Mouse (Mus musculus) embryonic facial prominence, embryonic 11.5 days (tissue): ENCODE data around the gene Oas1g. TPM values are rescaled to one million over a fixed set of nuclear protein-coding genes. Genes with fewer than 3 reads are reported as not detected.
"Not testable (repeated sequence)": the region's sequence is repeated elsewhere in the genome, so short reads cannot be mapped to it uniquely, and the experiment has no call there.

Experiments used
- ATAC-seq: fragments of 200-750 bp; cut with Nextera tagmentation; replicated peaks from 2 replicates; pipeline ENCODE4 v1.8.0; 2017; ENCODE audit warnings: low read depth; ENCODE audit not compliant: insufficient number of reproducible peaks, low FRiP score, low TSS enrichment
- DNase-seq: peaks from one replicate; pipeline ENCODE4 v3.0.0-alpha.2; 2015; ENCODE audit warnings: low spot score
- H3K27ac ChIP-seq: fragments of 300-500 bp; sonication (generic); replicated peaks from 2 replicates; pipeline ENCODE4 v1.5.1; 2014; ENCODE audit warnings: mild to moderate bottlenecking, low read depth, low read length, control low read depth
- H3K27me3 ChIP-seq: fragments of 300-500 bp; sonication (generic); 2 replicates; pipeline ENCODE4 v1.6.1; 2014; ENCODE audit warnings: mild to moderate bottlenecking, low read length, moderate library complexity, mixed read lengths; ENCODE audit not compliant: control insufficient read depth, insufficient read depth
- H3K36me3 ChIP-seq: fragments of 300-500 bp; sonication (generic); replicated peaks from 2 replicates; pipeline ENCODE4 v1.6.1; 2014; ENCODE audit warnings: low read depth, mild to moderate bottlenecking, low read length, moderate library complexity, mixed read lengths; ENCODE audit not compliant: control insufficient read depth, insufficient read depth
- H3K4me1 ChIP-seq: fragments of 300-500 bp; sonication (generic); 2 replicates; pipeline ENCODE4 v1.6.1; 2014; ENCODE audit warnings: low read length, mixed read lengths; ENCODE audit not compliant: control insufficient read depth, insufficient read depth
- H3K4me2 ChIP-seq: fragments of 300-500 bp; sonication (generic); 2 replicates; pipeline ENCODE4 v1.6.1; 2014; ENCODE audit warnings: low read depth, mild to moderate bottlenecking, control low read depth, low read length, moderate library complexity
- H3K4me3 ChIP-seq: fragments of 300-500 bp; sonication (generic); 2 replicates; pipeline ENCODE4 v1.5.1; 2014; ENCODE audit warnings: low read depth, low read length, control low read depth
- H3K9ac ChIP-seq: fragments of 300-500 bp; sonication (generic); replicated peaks from 2 replicates; pipeline ENCODE4 v1.6.1; 2014; ENCODE audit warnings: mild to moderate bottlenecking, control low read depth, low read length
- H3K9me3 ChIP-seq: fragments of 300-500 bp; sonication (generic); replicated peaks from 2 replicates; pipeline ENCODE4 v1.6.1; 2016; ENCODE audit warnings: mild to moderate bottlenecking, low read length, inconsistent platforms, mixed read lengths; ENCODE audit not compliant: control insufficient read depth
- whole genome bisulfite sequencing: fragments of 180-500 bp; shearing (Covaris S2); extraction: QIAGEN DNeasy Blood & Tissue Kit; methylation state at CpG from one replicate; pipeline ENCODE4 v1.1.7; 2014; 5-methylcytosine and 5-hydroxymethylcytosine counted together
- polyA plus RNA-seq: library from polyadenylated mRNA; unstranded; fragments of >200 nt; fragmentation: Nextera tagmentation; extraction: Ambion mirVana; gene quantifications from 2 replicates; pipeline ENCODE4 v1.2.1, GENCODE M21; 2014

Gene Oas1g
- polyA plus RNA-seq, 1 experiment from 2014 or later = not detected

GRCm38 (mm10) chr5:120914204-120914603 is 26.8 kb upstream of the Oas1g start, which contains the start of gene Oas1d:
Oas1d (plus strand) TSS chr5:120914536.
- H3K27me3 ChIP-seq, H3K4me1 ChIP-seq, H3K9me3 ChIP-seq, DNase-seq, ATAC-seq, H3K36me3 ChIP-seq, H3K9ac ChIP-seq, H3K4me2 ChIP-seq, H3K4me3 ChIP-seq, H3K27ac ChIP-seq: not testable (repeated sequence)
- 45% methylated on average over 8 of the region's 8 CpGs for WGBS

DNA sequence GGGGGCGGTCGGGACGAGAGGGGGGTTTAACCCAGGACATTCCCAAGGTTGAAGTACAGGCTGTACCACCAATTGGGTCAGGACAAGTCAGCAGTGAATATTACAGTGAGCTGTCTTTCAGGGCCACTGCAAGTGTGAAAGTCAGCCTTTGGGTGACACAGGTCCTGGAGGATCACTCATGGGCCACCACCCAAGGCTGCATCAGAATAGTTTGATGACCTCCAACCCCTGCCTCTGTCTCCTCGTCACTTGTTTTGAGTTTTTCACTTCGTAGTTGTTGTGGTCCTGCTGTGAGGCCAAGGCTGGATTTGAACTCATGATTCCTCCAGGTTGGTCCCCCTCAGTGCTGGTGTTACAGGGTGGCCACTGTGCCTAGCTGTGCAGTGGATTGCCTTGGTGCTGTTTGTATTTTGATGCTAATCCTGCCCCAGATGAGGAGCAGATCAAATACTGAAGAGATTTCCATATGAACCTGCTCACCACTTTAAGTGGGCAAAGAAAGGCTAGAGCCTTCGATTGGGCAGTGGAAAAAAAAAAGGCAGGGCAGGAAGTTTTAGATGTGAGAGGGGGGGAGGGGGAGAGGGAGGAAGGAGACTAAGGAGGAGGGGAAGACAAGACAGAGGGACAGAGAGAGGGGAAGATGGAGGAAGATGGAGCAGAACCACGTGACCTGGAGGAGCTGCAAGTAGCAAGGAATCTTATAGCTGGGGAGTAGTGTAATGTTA is 20.9 kb upstream of the Oas1g start:
- 51% methylated on average over 7 of the region's 7 CpGs for WGBS
- no peaks in the 10 kb centered on the region for H3K9me3 ChIP-seq
- no peaks in the 10 kb centered on the region for H3K4me1 ChIP-seq
- H3K4me2 ChIP-seq = no peak overlapping the region
- ATAC-seq (no peak), DNase-seq (no peak)
- no peaks in the 10 kb centered on the region for H3K27me3 ChIP-seq
- H3K27ac ChIP-seq = no peak overlapping the region
- H3K36me3 ChIP-seq = no peaks in the 10 kb centered on the region
- H3K9ac ChIP-seq = no peak overlapping the region
- no peak overlapping the region for H3K4me3 ChIP-seq

GRCm38 (mm10) chr5:120906791-120907733 is 19.6 kb upstream of the Oas1g start, which contains the start of gene Oas1a:
Oas1a (minus strand) TSS chr5:120907521.
- not testable (repeated sequence) for H3K27me3 ChIP-seq, H3K9me3 ChIP-seq, H3K4me3 ChIP-seq, H3K4me1 ChIP-seq, H3K27ac ChIP-seq, ATAC-seq, H3K4me2 ChIP-seq, H3K9ac ChIP-seq, H3K36me3 ChIP-seq
- WGBS = 44% methylated on average over 8 of the region's 12 CpGs
- peak; percentile 30 for DNase-seq

DNA sequence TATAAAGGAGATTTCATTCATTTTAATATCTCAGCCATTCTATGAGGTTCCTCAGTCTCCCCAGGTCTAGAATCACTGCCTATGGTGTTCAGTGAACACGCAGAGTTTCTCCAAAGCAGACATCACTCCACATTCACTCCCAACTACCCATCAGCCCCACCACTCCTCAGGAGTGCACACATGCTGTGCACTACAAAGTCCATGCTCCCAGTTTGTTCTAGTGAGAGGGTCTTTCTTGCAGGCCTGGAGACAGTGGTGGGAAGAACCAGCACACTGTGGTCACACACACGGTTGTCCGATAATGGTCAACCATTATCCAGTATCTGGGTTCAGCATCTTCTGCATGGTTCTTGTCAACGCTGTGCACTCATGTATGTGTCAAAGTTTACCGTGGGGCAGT is 14.6 kb upstream of the Oas1g start:
- Histone ChIP-seq H3K36me3 (no peaks in the 10 kb centered on the region), H3K9ac (no peak overlapping the region), H3K4me3 (no peak overlapping the region), H3K27ac (no peak overlapping the region), H3K4me1 (no peaks in the 10 kb centered on the region), H3K9me3 (no peaks in the 10 kb centered on the region), H3K4me2 (no peak overlapping the region), H3K27me3 (no peaks in the 10 kb centered on the region)
- 87% methylated on average over 5 of the region's 5 CpGs for WGBS
- DNase-seq = no peak
- no peak for ATAC-seq

DNA sequence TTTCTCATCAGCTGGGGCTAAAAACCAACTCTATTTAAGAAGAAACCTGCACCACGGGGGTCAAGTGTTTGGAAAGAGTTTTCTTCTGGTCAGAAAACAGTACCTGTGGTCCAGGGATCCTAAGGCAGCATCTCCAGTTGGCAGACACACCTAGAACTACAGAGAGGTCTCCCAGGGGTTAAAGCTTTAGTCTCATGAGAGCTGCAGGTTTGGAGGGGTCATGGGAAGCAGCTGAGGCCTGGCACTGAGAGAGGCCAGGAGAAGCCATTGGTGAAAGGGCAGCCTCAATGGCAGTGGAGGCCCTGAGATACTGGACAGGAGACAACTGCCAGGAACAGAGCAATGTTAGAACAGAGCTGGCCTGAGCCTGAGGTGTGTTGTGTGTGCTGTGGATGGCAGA is 13.3 kb upstream of the Oas1g start:
- Histone ChIP-seq H3K9me3 (no peaks in the 10 kb centered on the region), H3K36me3 (no peaks in the 10 kb centered on the region), H3K27me3 (no peaks in the 10 kb centered on the region), H3K27ac (no peak overlapping the region), H3K9ac (no peak overlapping the region), H3K4me3 (no peak overlapping the region), H3K4me1 (no peaks in the 10 kb centered on the region), H3K4me2 (no peak overlapping the region)
- 59% methylated on average over 1 of the region's 1 CpGs for WGBS
- DNase-seq (no peak), ATAC-seq (no peak)

GRCm38 (mm10) chr5:120898726-120899125 is 11.3 kb upstream of the Oas1g start:
- no peaks in the 10 kb centered on the region for H3K9me3 ChIP-seq

DNA sequence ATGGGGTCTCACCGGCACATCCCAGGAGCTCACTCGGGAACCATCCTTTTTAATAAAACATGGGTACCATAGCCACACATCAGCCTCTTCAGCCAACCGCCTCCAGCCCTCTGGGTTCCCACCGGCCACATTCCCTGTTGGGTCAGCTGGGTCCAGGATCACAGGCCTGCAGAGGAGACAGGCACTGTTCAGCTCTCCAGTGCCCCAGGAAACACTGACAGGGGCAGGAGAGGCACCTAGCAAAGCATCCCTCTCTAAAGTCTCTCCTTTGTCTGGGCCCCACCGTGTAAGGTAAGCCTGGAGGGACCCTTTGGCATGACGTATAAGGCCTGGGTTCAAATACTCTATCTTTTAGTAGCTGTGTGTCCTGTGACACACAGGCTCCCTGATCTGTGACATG is 10.9 kb upstream of the Oas1g start:
- Histone ChIP-seq H3K4me3 (no peak overlapping the region), H3K27me3 (no peaks in the 10 kb centered on the region), H3K36me3 (no peaks in the 10 kb centered on the region), H3K4me1 (no peaks in the 10 kb centered on the region), H3K4me2 (no peak overlapping the region), H3K27ac (no peak overlapping the region), H3K9me3 (no peaks in the 10 kb centered on the region), H3K9ac (no peak overlapping the region)
- no peak for DNase-seq
- no peak for ATAC-seq
- WGBS = 87% methylated on average over 6 of the region's 6 CpGs

More at GRCm38 (mm10) chr5:120898726-120899125, 11.3 kb upstream of the Oas1g start:
- H3K4me1 ChIP-seq = no peaks in the 10 kb centered on the region
- no peak overlapping the region for H3K27ac ChIP-seq
- no peaks in the 10 kb centered on the region for H3K27me3 ChIP-seq
- H3K4me2 ChIP-seq = no peak overlapping the region
- ATAC-seq = no peak
- DNase-seq = no peak
- H3K4me3 ChIP-seq = no peak overlapping the region
- no peaks in the 10 kb centered on the region for H3K36me3 ChIP-seq
- H3K9ac ChIP-seq = no peak overlapping the region
